ENCODE assay signal across 19 mouse cellular contexts in the genomic region with DNA sequence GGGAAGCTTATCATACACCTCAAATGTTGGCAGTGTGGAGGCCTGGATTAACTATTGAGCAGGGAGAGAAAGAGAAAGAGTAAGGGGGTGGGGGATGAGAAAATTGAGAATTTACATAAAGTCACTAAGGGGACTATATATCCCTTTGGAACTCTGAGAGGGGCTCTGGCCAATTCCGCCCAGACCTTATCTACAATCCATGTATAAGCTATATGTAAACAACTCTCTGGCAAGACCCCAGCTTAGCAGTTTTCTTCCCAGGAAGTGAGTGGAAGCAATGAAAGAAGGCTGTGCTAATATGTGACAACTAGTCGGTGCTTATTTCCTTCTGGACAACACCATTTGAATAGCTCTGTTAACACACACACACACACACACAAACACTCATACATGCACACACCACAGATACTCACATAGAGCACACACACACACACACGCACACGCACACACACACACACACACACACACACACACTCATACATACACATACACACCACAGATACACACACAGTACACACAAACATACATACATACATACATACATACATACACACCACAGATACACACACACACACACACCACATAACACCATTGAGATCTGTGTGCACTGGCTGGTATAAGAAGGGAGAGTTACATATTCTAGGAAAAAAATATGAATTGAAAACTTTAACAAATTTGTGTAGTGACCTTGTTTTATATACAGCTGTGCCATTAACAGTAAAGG.
A peak's percentile ranks its signal among the peaks of the same experiment; 100 is the strongest.
DNase-seq lines count a peak whose midpoint lies in the region; ATAC-seq and TF ChIP-seq lines count a peak whose summit lies in the region.
"Had no signal": no experiment of that assay in that cellular context is flagged by ENCODE, and none has a peak within 500 bp of the region (broad histone marks: within the 10 kb centered on the region; RNA-seq: fewer than 3 reads in every experiment).

No protein-coding gene starts in this region.

- H3K4me2 ChIP-seq in heart, embryonic 14.5 days (ENCODE audit: low read length), result peak overlapping the region; percentile 6; the same call in 1 of the 2 replicates
- H3K4me2 ChIP-seq in kidney, postnatal 0 days (ENCODE audit: low read length), result no peak overlapping the region
- no peak overlapping the region for H3K4me2 ChIP-seq in midbrain, embryonic 13.5 days (replicated peaks)
- H3K4me2 ChIP-seq in midbrain, postnatal 0 days (ENCODE audit: low read depth, low read length, poor library complexity, severe bottlenecking), result no peak overlapping the region
- H3K4me2 ChIP-seq: forebrain, embryonic 15.5 days; liver, embryonic 11.5 days; neural tube, embryonic 13.5 days had no signal

- TF ChIP-seq CTCF in kidney, postnatal 0 days (IDR thresholded peaks at IDR 0.05; ENCODE audit: low read depth), result no peak
- TF ChIP-seq CTCF in midbrain, postnatal 0 days (IDR thresholded peaks at IDR 0.05), result no peak

- WGBS in heart, embryonic 14.5 days, result 70% methylated on average over 4 of the region's 4 CpGs
- 81% methylated on average over 4 of the region's 4 CpGs for WGBS in kidney, postnatal 0 days
- WGBS in midbrain, embryonic 13.5 days, result 77% methylated on average over 4 of the region's 4 CpGs
- 79% methylated on average over 4 of the region's 4 CpGs for WGBS in midbrain, postnatal 0 days

- no peak overlapping the region for H3K9ac ChIP-seq in heart, embryonic 14.5 days (ENCODE audit: low read length)
- H3K9ac ChIP-seq in kidney, postnatal 0 days (ENCODE audit: low read depth, low read length), result no peak overlapping the region
- no peak overlapping the region for H3K9ac ChIP-seq in midbrain, embryonic 13.5 days (replicated peaks)
- no peak overlapping the region for H3K9ac ChIP-seq in midbrain, postnatal 0 days (replicated peaks; ENCODE audit: low read length, poor library complexity, severe bottlenecking)
- H3K9ac ChIP-seq: forebrain, embryonic 15.5 days; neural tube, embryonic 13.5 days had no signal

- H3K27me3 ChIP-seq in heart, embryonic 14.5 days (ENCODE audit: control insufficient read depth, insufficient read depth, low read length), result no peaks in the 10 kb centered on the region
- no peaks in the 10 kb centered on the region for H3K27me3 ChIP-seq in kidney, postnatal 0 days (ENCODE audit: insufficient read depth, low read length)
- no peaks in the 10 kb centered on the region for H3K27me3 ChIP-seq in midbrain, embryonic 13.5 days
- no peaks in the 10 kb centered on the region for H3K27me3 ChIP-seq in midbrain, postnatal 0 days (ENCODE audit: insufficient read depth, low read length)
- H3K27me3 ChIP-seq: forebrain, embryonic 15.5 days; megakaryocyte, embryonic 14.5 days; neural tube, embryonic 13.5 days had no signal

- H3K27ac ChIP-seq in heart, embryonic 14.5 days (replicated peaks in 1 of 2; ENCODE audit: control insufficient read depth in 1 of 2, insufficient read depth in 1 of 2, low read depth in 2 of 2, low read length in 2 of 2), result peak overlapping the region in 1 of 2 experiments; percentile 56; a peak in 2 of 4 replicates
- H3K27ac ChIP-seq in kidney, postnatal 0 days, result no peak overlapping the region
- no peak overlapping the region for H3K27ac ChIP-seq in midbrain, embryonic 13.5 days
- no peak overlapping the region for H3K27ac ChIP-seq in midbrain, postnatal 0 days (ENCODE audit: low read depth, low read length)
- H3K27ac ChIP-seq: forebrain, embryonic 15.5 days; neural tube, embryonic 13.5 days had no signal

- peaks cover 0 to 15% of the 10 kb centered on the region in 2 experiments; a peak in 2 of 4 replicates for H3K4me1 ChIP-seq in heart, embryonic 14.5 days (ENCODE audit: control insufficient read depth in 2 of 2, insufficient read depth in 2 of 2, low read length in 2 of 2)
- H3K4me1 ChIP-seq in kidney, postnatal 0 days (replicated peaks; ENCODE audit: insufficient read depth, low read length), result no peaks in the 10 kb centered on the region
- H3K4me1 ChIP-seq in midbrain, embryonic 13.5 days (replicated peaks), result peaks cover 7% of the 10 kb centered on the region; the same call in 1 of the 2 replicates
- no peaks in the 10 kb centered on the region for H3K4me1 ChIP-seq in midbrain, postnatal 0 days (ENCODE audit: insufficient read depth, low read length)
- H3K4me1 ChIP-seq: megakaryocyte, embryonic 14.5 days; neural tube, embryonic 13.5 days had no signal

- no peak overlapping the region for H3K4me3 ChIP-seq in heart, embryonic 14.5 days (ENCODE audit: control insufficient read depth in 1 of 2, insufficient read depth in 1 of 2, low read depth in 1 of 2, low read length in 2 of 2)
- no peak overlapping the region for H3K4me3 ChIP-seq in kidney, postnatal 0 days (replicated peaks; ENCODE audit: low read depth, low read length)
- H3K4me3 ChIP-seq in midbrain, embryonic 13.5 days (replicated peaks), result no peak overlapping the region
- H3K4me3 ChIP-seq in midbrain, postnatal 0 days (ENCODE audit: low read depth, low read length), result no peak overlapping the region
- H3K4me3 ChIP-seq: erythroblast, embryonic 14.5 days; forebrain, embryonic 15.5 days; megakaryocyte, embryonic 14.5 days; neural tube, embryonic 13.5 days had no signal

- intact Hi-C loops in heart, postnatal 36 days (cut with DNase I), result no loop called here

- no peak for ATAC-seq in heart, embryonic 14.5 days (ENCODE audit: insufficient number of reproducible peaks, insufficient read depth, low FRiP score, low read depth)
- no peak for ATAC-seq in kidney, postnatal 0 days (replicated peaks; ENCODE audit: low FRiP score, low read depth)
- ATAC-seq in midbrain, embryonic 13.5 days, result peak; percentile 66; the same call in 1 of the 2 replicates
- no peak for ATAC-seq in midbrain, postnatal 0 days (ENCODE audit: low FRiP score)
- ATAC-seq: forebrain, embryonic 15.5 days; hindbrain, embryonic 16.5 days had no signal

- H3K9me3 ChIP-seq in heart, embryonic 14.5 days (ENCODE audit: control insufficient read depth, low read length), result 0 out of 2 replicates have a peak, but pooled peaks cover 5% of the 10 kb centered on the region
- no peaks in the 10 kb centered on the region for H3K9me3 ChIP-seq in kidney, postnatal 0 days (replicated peaks; ENCODE audit: low read length)
- H3K9me3 ChIP-seq in midbrain, embryonic 13.5 days, result no peaks in the 10 kb centered on the region
- H3K9me3 ChIP-seq in midbrain, postnatal 0 days (ENCODE audit: low read length), result no peaks in the 10 kb centered on the region
- H3K9me3 ChIP-seq: forebrain, embryonic 15.5 days; megakaryocyte, embryonic 14.5 days; neural tube, embryonic 13.5 days had no signal

- no peak for DNase-seq in heart, postnatal 36 days
- DNase-seq in kidney, postnatal 0 days (ENCODE audit: low spot score), result peak; percentile 29
- DNase-seq in kidney, postnatal 4 days, result no peak
- DNase-seq in midbrain, postnatal 0 days (ENCODE audit: low spot score), result no peak
- no peak for DNase-seq in cerebellum, postnatal 10 days
- DNase-seq: gastrocnemius, postnatal 14 days; kidney, adult 11 months; kidney, postnatal 36 days; lung, adult 2 months; right cerebral cortex, adult 18-20 months; thymus, postnatal 4 days had no signal

- no peaks in the 10 kb centered on the region for H3K36me3 ChIP-seq in heart, embryonic 14.5 days (ENCODE audit: control insufficient read depth, insufficient read depth, low read length)
- H3K36me3 ChIP-seq in kidney, postnatal 0 days (ENCODE audit: insufficient read depth, low read length), result no peaks in the 10 kb centered on the region
- no peaks in the 10 kb centered on the region for H3K36me3 ChIP-seq in midbrain, embryonic 13.5 days
- H3K36me3 ChIP-seq in midbrain, postnatal 0 days (ENCODE audit: insufficient read depth, low read length), result no peaks in the 10 kb centered on the region
- H3K36me3 ChIP-seq: forebrain, embryonic 15.5 days; neural tube, embryonic 13.5 days had no signal
